Mouse (Mus musculus) T-helper 17 cell (primary cell): ENCODE results near the gene Srf.

Experiments
- in situ Hi-C, 2 experiments: fragments of 300-600 bp; cut with MboI, MseI; formaldehyde crosslinking; loops; 1 replicate in 1 of 2; 2 replicates in 1 of 2; pipeline ENCODE4 v1.15.1; 2025; ENCODE audit warnings: high pct_unique_total_duplicates in 2 of 2

Srf gene

DNA sequence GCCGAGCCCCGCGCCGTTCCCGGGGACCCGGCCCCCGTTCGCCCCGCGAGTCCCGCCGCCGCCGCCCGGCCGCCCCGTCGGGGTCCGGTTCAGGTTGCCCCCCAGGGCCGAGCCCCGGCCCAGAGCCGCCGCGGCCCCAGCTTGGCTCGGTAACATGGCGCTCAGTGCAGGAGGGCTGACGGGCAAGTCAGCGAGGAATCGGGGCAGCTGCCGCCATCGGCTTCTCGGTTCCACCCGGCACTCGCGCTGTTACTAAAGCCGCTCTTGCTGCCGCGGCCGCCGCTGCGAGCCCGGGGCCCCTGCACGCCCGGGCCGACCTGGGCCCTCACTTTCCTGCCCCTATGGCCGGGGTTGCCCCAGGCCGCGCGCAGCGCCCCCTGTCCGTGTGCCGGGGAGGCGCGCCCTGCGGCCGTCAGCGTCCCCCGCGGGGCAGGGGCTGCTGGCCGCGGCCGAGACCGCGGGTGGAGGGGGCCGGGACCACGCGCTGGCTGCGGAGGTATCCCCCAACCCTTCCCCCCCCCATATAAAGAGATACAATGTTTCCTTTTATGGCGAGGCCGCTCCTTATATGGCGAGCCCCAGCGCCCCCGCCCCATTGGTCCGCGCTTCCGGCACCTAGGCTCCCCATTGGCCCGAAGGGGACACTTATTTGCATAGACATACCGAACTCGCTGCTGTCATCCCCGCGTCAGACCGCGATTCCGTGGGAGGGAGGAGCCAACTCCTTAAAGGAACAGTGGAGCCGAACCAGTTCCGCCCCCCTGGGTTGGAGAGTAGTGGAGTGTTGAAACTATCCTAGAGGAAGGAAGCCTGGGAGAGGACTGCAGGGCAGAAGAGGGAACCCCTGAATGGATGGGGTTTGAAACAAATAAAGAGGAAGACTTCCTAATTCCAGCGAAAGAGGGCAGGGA is at the start of gene Srf:
TSS of gene Srf (minus strand) at position 503 of the 911 bp plus-strand sequence.
- in situ Hi-C loops: loop anchor here in 1 of 2 experiments (10.0 kb wide), 1 partner anchor 449 kb away; no protein-coding TSS in a partner anchor

DNA sequence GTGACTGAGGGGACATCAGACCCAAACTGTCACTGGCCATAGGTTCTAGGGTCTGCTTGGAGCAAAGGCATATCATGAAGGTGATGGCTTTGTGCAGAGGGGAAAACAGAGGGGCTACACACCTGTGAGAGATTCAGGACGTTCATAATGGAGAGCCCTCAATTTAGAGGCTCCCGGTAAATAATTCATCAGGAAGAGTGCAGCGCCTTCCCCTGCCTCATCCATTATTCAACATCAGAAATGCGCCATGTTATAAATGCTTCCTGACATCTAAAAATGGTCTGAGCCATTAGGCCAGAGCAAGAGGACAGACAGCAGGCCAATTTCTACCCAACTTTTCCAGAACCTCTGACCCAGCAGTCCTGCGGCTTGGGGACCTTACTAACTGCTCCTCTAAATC is 49.2 kb upstream of the Srf start:
- in situ Hi-C loops: no loop called here

DNA sequence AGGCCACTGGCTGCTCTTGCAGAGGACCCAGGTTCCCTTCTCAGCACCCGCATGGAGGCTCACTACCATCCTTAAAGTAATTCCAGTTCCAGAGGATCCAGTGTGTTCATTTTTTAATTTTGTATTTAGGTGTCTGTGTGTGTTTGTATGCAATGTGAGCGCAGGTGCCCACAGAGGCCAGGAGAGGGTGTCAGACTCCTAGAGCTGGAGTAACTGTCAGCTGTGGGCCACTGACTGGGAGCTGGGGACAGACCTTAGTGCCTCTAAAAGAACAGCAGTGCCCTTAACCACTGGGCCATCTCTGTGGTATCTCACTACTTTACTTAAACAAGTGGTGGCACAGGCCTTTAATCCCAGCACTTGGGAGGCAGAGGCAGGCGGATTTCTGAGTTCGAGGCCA is 47.3 kb upstream of the Srf start:
- in situ Hi-C loops: no loop called here

DNA sequence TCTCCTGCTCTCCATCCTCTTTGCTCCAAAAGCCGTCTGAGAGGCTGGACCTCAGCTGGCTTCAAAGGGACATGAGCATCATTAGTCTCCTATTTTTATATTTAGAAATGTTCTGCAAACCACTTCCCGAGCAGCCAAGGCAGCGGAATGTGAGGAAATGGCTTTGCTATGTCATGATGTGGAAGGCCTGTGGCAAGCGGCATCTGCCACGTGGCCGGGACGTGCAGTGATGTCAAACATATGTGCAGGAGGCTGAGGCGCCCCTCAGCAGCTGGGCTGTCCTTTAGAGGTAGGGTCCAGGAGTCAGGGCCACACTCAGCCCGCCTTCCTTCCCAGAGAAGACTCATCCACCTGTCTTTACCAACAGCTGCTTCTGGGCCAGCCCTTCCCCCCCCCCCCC is 46.2 kb upstream of the Srf start:
- in situ Hi-C loops: no loop called here

DNA sequence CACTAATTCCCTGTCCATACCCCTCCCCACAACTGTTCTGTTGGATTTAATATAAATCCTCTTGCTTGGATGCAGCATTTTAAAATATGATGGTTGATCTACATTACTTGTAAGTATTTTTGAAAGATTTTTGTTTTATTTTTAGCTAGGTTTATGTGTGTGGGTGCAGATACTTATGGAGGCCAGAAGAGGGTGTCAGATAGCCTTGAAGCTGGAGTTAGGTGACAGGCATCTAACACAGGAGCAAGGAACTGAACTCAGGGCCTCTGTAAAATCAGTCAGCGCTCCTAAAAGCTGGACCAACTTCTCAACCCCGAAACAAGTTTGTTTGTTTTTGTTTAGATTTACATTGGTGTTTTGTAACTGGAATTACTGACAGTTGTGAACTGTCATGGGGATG is 44.6 kb upstream of the Srf start:
- in situ Hi-C loops: no loop called here

DNA sequence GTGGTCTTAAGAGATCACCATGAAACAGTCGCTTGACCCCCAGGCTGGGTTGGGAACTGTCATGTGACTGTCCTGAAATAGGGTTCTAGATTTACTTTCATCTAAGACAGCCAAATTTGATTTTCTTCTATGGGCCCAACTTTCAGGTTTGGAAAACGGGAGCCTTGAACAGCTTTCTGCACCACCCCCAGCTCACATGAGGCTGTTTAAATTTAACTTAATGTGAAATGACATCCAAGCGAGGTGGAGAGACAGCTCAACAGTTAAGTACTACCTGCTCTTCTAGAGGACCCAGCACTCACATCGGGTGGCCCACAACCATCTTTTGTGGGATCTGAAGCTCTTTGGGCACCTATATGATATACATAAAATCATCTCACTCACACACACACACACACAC is 43.0 kb upstream of the Srf start:
- in situ Hi-C loops: no loop called here

DNA sequence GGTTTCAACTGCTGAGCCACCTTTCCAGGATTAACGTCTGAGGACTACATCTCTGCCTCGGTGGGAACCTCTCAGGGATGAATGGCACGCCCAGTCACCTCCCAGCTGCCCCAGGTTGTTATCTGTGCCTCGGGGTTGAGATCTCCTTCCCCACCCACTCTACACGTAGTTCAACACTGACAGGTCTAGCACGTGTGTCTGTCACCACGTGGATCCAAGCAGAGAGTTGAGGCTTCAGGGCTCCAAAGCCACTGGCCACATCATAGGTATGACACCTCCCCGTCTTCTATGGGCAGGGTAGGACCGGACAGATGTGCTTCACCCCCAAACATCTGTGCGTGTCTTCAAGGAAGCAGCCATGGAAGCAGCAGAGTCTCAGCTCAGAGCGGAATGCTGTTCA is 42.0 kb upstream of the Srf start:
- in situ Hi-C loops: no loop called here

DNA sequence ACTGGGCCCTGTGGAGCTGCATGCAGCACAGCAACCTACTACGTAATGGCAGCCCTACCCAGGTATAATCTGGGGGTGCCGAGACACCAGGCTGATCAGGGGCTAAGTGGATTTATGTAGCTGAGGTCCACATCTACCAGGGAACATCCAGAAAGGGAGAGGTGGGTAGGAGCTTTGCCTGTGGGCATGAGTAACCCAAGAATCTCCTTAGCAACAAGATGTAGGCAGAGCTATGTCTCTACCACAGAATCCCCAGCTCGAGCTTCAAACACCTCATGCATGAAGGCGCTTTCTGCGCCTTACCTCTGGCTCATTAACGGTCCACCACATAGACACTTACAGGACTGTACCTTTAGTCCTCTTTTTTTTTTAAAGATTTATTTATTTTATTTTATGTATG is 39.4 kb upstream of the Srf start:
- in situ Hi-C loops: no loop called here

DNA sequence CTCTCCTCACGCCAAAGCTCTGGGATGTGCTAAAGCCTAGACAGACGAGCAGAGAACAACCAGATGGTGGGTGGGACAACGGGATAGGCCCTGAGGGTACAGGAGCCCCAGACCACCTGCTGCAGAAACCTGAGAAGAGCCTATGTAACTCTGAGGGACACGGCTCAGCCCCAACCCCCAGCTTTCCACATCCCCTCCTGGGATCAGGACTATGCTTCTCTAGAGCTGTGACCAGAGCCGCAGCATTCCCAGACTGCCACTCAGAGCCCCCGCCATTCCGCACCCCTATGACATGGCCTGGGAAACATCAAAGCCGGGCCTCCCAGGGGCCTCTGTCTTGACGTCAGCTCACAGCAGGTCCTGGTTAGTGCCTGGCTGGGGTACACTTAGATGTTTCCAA is 38.6 kb upstream of the Srf start:
- in situ Hi-C loops: no loop called here

DNA sequence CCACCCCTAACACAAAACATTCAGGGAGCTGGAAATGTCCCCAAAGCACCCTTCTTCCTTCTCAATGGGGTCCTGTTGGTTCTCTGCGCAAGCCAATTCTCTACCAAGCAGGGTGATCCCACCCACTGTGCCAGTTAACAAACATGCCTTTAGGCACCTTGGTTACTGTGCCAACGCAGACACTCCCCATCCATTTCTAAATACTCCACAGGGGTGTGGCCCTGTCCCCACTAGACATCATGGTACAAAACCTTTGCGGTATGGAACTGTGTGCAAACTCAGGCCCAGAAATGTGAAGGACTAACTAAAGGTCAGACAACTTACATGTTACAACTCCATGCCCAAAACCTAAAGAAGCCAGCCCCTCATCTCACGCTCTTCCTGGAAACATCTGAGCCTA is 37.1 kb upstream of the Srf start:
- in situ Hi-C loops: no loop called here

DNA sequence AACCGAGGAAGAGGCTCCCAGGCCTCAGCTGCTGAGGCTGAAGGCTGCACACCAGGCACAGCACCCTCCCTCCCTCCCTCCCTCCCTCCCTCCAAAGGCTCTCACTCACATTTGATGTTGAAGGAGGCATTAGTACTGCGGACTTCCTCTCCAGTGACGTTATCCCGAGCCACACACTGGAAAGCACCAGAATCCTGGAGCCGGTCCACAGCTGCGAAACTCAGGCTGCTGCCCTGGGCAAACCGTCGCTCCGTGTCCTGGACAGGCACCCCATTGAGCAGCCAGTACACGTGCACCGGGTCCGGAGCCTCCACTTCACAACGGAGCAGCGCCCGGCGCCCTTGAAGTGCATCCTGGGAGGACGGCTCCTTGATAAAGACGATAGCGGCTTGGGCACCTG is 35.4 kb upstream of the Srf start:
- in situ Hi-C loops: no loop called here

DNA sequence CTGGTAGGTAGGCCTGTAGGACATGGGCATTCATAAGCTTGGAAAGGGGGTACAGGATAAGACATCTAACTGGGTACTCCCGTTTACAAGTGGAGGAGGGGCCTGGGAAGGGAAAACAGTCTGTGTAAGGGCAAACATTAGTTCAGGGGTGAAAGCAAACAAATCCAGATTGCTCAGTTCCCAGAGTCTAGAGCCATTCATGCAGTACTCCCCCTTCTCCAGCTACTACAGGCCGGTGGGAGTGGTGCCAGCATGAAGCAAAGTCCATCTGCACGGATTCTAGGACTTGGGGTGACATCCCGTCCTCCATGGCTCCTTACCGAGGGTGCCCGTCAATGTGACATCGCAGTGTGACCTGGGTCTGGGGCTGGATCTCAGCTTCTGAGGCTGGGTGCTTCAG is 34.5 kb upstream of the Srf start:
- in situ Hi-C loops: no loop called here

DNA sequence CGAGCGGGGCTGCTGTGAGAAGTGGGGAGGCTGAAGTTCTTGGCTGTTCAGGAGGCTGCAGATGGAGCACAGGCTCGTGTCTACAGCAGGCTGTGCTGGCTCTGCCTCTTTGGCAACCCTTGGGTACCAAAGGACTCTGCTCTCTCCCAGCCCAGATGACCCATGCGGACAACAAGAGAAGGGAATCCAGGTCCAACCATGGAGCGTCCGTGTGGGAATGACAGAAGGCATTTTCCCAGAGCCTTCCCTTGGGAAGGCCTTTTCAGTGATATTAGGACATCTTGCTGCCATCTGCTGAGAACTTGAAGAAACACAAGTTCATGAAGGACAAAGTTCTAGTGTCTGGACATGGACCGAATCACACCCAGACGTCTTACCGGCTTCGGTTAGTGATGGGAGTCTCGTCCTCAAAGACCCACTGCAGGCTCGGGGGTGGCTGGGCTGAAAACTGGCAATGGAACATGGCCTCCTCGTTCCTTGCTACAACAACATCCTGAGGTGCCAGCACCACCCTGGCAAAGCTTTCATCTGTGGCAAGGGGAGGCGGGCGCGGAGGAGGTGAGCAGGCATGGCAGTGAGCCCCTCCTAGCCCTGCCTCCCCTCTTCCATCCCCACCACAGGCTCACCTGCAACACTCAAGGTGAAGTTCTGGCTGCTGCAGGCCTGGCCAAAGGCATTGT is 33.8 kb upstream of the Srf start:
- in situ Hi-C loops: no loop called here

DNA sequence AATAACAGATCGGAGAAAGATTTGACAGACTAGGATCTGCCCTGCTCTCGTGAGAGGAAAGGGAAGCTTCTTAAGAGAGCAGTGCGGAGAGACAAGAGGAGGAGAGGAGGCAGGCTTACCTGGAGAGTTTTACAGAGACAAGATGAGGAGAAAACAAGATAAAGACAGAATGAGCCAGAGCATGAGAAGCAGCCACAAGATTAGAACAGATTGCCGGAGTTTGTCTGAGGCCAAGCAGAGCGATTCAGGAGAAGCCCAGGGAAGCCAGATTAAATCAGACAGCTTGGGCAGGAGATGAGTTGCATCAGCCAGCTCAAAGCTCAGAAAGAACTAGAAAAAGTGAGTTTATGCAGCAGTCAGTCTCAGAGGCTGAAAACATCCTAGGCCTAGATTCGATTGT is 32.9 kb upstream of the Srf start:
- in situ Hi-C loops: no loop called here

DNA sequence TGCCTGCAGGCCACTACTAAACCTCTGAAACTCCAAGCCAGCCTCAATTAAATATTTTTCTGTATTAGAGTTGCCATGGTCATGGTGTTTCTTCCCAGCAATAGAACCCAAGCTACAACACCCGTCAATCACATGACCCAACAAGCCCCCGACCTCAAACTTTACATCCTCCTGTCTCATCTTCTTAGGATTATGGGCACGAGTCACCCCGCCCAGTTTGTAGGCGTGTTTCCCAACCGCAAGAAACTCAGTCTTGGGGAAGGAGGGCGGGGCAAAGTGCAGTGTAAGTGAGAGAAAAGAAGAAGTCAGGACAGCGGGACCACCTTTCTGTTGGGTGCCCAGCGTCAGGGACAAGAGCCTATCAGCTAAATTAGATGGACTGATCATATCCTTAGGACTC is 32.2 kb upstream of the Srf start:
- in situ Hi-C loops: no loop called here

DNA sequence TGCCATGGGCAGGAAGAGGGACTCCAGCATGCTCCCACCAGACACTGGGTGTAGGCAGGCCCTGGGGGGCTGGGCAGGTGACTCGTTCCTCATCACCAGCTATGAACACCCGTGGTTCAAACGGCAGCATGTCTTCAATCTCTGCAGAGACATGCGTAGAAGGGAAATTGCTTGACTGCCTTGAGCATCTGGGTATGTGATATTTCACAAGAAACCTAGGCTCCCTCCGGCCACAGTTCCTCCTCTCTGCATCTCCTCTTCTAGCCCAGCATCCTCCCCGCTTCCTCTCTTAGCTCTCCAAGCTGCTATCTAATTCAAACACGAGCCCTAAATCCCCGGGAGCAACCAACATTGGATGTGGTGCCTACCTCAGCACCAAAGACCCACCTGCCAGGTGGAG is 30.4 kb upstream of the Srf start:
- in situ Hi-C loops: no loop called here

DNA sequence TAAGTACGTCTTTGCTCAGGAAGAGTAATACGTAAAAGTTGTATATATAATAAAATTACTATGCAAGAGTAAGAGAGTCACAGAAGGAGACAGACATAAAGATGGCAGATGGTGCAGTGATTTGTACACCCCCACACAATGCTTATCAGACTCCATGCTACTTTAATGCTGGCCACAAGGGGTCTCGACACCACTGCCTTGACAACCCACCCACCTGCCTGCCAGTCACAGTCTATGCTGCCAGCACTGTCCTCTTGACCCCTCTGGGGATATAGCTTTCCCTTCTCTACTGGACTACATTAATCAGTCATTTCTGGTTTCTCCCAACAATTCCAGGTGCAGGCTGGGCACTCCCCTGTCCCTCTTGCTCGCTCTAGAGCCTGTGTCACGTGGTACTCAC is 22.7 kb upstream of the Srf start:
- in situ Hi-C loops: no loop called here

DNA sequence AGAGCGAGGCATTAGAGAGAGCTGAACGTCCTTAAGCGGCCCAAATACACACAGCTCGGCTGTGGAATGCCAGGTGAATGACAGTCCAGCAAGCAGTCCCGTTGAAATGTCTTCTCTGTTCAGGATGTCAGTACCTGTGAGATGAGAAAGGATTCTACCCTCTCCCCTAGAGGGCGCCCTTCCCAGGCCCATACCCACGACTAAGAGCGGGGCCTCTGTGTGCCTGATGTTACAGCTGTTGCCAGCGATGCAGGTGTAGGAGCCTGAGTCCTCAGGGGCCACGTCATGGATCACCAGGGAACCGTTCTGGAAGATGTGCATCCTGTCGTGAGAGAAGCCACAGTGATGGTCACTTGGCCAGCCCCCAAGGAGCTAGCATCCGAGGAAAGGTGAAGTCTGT is 20.1 kb upstream of the Srf start:
- in situ Hi-C loops: no loop called here

DNA sequence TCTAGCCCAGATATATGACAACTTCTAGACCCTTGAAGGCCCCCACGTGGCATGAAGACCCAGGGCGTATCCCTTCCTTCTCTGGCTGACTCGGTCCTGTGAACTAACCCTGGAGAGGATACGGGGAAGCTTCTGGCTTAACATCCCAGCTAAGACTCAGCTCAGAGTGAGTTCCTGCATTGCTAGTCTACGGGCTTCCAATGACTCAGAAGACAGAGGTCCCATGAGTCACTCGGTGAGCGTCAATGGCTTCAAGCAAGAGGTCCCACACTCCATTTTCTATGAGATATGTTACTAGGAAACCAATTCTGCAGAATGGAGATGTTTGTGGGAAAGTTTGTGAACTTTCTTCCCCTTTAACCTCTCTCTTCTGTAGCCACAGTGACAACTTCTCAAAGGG is 18.6 kb upstream of the Srf start:
- in situ Hi-C loops: no loop called here

DNA sequence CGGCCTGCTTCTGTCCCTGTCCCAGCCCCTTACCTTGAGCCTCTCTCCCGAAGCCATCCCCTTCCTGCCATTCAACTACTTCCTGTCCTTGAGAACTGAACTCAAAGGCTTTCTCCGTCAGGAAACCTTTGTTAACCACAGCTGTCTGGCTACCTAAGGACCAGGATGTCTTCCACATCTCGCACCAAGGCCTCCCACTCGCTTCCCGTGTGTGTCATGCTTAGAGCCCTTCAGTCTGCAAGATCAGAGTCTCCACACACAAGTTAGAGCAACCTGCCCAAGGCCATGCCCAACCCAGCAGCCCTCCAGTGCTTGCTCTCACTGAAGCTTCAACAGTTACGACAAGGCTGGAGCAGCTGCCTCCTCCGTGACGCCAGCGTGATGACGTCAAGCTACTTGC is 15.0 kb upstream of the Srf start:
- in situ Hi-C loops: no loop called here

DNA sequence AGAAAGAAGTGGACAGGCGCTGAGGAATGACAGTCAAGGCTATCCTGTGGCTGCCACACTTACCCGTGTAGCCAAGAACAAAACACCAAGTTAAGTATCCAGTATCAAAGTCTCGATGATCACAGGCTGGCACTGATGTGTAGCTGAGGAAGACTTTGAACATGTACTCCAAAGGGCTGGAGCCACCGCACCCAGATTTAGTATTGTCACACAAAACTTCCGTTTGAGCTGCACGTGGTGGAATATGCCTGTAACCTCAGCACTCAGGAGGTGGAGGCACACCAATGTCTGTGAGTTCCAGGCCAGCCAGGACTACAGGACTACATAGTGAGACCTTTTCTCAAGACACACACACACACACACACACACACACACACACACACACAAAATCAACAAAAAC is 3.2 kb upstream of the Srf start:
- in situ Hi-C loops: loop anchor here in 1 of 2 experiments (10.0 kb wide), 1 partner anchor 446 kb away; no protein-coding TSS in a partner anchor

DNA sequence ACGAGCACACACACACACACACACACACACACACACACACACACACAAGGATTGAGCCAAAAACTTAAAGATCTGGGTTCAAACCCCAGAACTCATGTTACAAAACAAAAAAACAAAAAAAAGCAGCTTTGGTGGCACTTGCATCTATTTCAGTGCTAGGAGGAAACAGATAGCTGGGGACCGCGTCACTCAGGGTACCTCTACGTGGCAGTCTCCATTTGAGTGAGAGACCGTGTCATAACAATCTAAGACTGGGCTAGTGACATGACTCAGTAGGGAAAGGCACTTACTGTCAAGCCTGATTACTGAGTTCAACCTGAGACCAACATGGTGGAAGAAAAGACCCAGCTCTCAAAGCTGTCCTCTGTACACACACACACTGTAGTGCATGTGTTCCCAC is 2.2 kb upstream of the Srf start:
- in situ Hi-C loops: loop anchor here in 1 of 2 experiments (10.0 kb wide), 1 partner anchor 447 kb away; no protein-coding TSS in a partner anchor

DNA sequence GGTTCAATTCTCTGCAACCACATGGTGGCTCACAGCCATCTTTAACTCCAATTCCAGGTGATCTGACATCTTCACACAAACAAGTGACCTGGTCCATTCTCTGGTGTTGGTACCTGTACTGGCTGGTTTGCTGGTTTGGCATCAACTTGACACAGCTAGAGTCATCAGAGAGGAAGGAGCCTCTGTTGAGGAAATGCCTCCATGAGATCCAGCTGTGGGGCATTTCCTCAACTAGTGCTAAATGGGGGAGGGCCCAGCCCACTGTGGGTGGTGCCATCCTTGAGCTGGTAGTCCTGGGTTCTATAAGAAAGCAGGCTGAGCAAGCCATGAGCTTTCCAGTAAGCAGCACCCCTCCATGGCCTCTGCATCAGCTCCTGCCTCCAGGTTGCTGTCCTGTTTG is 1.3 kb upstream of the Srf start:
- in situ Hi-C loops: loop anchor here in 1 of 2 experiments (10.0 kb wide), 1 partner anchor 447 kb away; no protein-coding TSS in a partner anchor
